Mouse (Mus musculus) heart, embryonic 11.5 days (tissue): ENCODE measurements at regions not wholly inside any gene's neighbourhood (a gene's known extent, or its start where the extent isn't known, plus 50 kb on each side); places are given as distances from the start of the nearest gene placed in this dataset.

Experiments
- ATAC-seq: fragments of 200-750 bp; cut with Nextera tagmentation; replicated peaks from 2 replicates; pipeline ENCODE4 v1.8.0; 2017; ENCODE audit warnings: moderate library complexity; ENCODE audit not compliant: insufficient number of reproducible peaks, low FRiP score, low TSS enrichment
- H3K27ac ChIP-seq: fragments of 300-500 bp; sonication (generic); 2 replicates; pipeline ENCODE4 v1.5.1; 2014; ENCODE audit warnings: mild to moderate bottlenecking, low read depth, low read length
- H3K27me3 ChIP-seq: fragments of 300-500 bp; sonication (generic); 2 replicates; pipeline ENCODE4 v1.6.1; 2014; ENCODE audit warnings: mild to moderate bottlenecking, low read length, mixed read lengths; ENCODE audit not compliant: control insufficient read depth, insufficient read depth
- H3K36me3 ChIP-seq: fragments of 300-500 bp; sonication (generic); 2 replicates; pipeline ENCODE4 v1.6.1; 2014; ENCODE audit warnings: mild to moderate bottlenecking, low read length, moderate library complexity, mixed read lengths; ENCODE audit not compliant: control insufficient read depth, insufficient read depth
- H3K4me1 ChIP-seq: fragments of 300-500 bp; sonication (generic); 2 replicates; pipeline ENCODE4 v1.6.1; 2014; ENCODE audit warnings: low read length; ENCODE audit not compliant: control insufficient read depth, insufficient read depth
- H3K4me2 ChIP-seq: fragments of 300-500 bp; sonication (generic); 2 replicates; pipeline ENCODE4 v1.6.1; 2014; ENCODE audit warnings: mild to moderate bottlenecking, moderate library complexity
- H3K4me3 ChIP-seq: fragments of 300-500 bp; sonication (generic); 2 replicates; pipeline ENCODE4 v1.5.1; 2014; ENCODE audit warnings: low read depth, low read length
- H3K9ac ChIP-seq: fragments of 300-500 bp; sonication (generic); 2 replicates; pipeline ENCODE4 v1.6.1; 2014; ENCODE audit warnings: mild to moderate bottlenecking, low read depth, low read length, moderate library complexity
- H3K9me3 ChIP-seq: fragments of 300-500 bp; sonication (generic); replicated peaks from 2 replicates; pipeline ENCODE4 v1.6.1; 2016; ENCODE audit warnings: low read length; ENCODE audit not compliant: control insufficient read depth
- whole genome bisulfite sequencing: fragments of 180-500 bp; shearing (Covaris S2); extraction: QIAGEN DNeasy Blood & Tissue Kit; methylation state at CpG from one replicate; pipeline ENCODE4 v1.1.7; 2014; ENCODE audit not compliant: insufficient replicate concordance; 5-methylcytosine and 5-hydroxymethylcytosine counted together

DNA sequence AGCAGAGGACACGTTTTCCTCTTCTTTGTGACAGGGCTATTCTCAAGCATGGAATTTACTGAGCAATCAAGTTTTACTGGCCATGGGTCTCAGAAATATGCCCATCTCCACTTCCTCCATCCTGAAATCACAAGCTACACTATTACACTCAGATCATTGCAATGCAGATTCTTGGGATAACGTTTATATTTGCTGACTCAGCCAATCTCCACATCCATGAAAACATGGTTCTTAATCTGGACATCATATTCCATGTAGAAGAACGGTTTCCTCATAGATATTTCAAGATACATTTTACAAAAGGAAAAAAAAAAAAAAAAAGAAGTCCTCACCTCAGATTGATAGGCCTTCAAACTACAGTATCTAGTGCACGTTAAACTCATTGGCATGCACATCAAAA lies 1462.1 kb upstream of the Flrt2 start:
- H3K27ac ChIP-seq: no peak overlapping the region
- no peaks in the 10 kb centered on the region for H3K4me1 ChIP-seq
- H3K9me3 ChIP-seq: no peaks in the 10 kb centered on the region
- H3K4me2 ChIP-seq: no peak overlapping the region
- WGBS: 79% methylated on average over 4 of the region's 4 CpGs
- no peaks in the 10 kb centered on the region for H3K27me3 ChIP-seq
- ATAC-seq: no peak
- no peak overlapping the region for H3K4me3 ChIP-seq
- no peaks in the 10 kb centered on the region for H3K36me3 ChIP-seq
- no peak overlapping the region for H3K9ac ChIP-seq

DNA sequence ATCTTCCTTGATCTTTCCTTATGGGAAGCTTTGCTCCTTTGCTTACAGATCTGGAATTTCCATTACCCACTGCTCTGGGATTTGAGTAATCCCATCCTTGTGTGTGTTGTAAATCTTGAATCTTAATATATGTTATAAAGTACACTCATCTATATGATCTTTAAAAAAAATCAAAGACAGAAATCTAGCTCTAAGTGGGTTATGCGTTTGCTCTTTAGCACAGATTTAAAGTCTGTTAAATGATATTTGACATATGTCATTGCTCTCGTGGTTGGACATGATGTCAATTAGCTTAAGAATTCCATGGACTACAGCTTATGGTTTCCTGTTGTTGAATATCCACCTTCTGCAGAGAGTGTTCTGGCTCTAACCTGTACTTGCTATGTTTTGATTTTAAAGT lies 1446.7 kb upstream of the Flrt2 start:
- Histone ChIP-seq H3K4me1 (no peaks in the 10 kb centered on the region), H3K27ac (no peak overlapping the region), H3K9ac (no peak overlapping the region), H3K9me3 (no peaks in the 10 kb centered on the region), H3K4me3 (no peak overlapping the region), H3K27me3 (no peaks in the 10 kb centered on the region), H3K4me2 (no peak overlapping the region), H3K36me3 (no peaks in the 10 kb centered on the region)
- no peak for ATAC-seq
- WGBS: 59% methylated on average over 2 of the region's 2 CpGs

DNA sequence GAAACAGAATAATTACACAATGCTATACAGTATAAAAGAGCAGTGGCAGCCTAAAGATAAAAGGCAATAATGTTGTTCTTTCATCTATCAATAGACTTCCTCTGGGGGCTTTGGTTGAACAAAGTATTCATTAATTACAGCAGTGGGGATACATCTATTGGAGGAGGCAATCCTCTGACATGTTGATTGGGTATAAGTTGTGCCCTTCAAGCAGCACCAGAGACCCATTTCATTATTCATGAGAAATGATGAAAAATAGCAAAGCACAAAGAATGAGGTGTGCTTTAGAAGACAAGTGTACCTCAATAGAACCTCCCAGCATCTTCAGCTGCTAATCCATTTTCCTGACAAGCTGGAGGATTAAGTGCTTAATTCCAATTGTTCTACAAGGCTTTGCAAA lies 1444.7 kb upstream of the Flrt2 start:
- H3K27me3 ChIP-seq: no peaks in the 10 kb centered on the region
- H3K27ac ChIP-seq: no peak overlapping the region
- H3K9ac ChIP-seq: no peak overlapping the region
- no peaks in the 10 kb centered on the region for H3K36me3 ChIP-seq
- H3K4me2 ChIP-seq: no peak overlapping the region
- H3K9me3 ChIP-seq: no peaks in the 10 kb centered on the region
- no peak for ATAC-seq
- no peaks in the 10 kb centered on the region for H3K4me1 ChIP-seq
- no peak overlapping the region for H3K4me3 ChIP-seq

DNA sequence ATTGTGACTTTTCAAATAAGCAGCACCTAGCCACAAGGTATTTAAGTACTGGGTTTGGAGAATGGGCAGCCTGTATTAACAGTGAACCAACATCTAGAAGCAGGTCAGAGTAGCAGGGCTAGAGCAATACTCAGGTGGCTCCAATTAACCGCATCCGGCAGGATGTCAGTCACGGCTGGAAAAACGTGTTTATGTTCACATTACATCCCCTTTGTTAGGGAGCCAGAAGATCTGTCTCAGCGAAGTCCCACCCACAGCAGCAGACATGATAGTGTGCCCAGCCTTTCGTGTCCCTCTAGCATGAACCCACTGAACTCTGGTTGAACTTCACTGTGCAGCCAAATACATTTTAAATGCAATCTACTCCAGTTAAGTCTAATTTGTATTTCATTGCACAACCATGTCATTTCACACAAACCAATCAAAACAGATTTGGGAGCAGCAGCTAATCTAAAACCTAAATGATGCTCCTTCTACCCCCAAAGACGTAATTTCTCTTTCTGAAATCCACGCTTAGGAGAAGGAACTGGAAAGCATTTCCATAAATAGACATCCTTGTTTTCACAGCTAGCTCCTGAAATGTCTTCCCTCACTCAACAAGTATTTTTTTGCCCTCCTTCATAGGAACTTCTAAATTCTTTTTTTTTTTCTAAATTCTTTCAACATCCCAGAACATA lies 1438.9 kb upstream of the Flrt2 start:
- no peak for ATAC-seq
- WGBS: 38% methylated on average over 8 of the region's 8 CpGs
- Histone ChIP-seq H3K4me3 (no peak overlapping the region), H3K36me3 (no peaks in the 10 kb centered on the region), H3K9me3 (no peaks in the 10 kb centered on the region), H3K9ac (no peak overlapping the region), H3K4me1 (no peaks in the 10 kb centered on the region), H3K4me2 (no peak overlapping the region; the same call in 1 of the 2 replicates), H3K27me3 (no peaks in the 10 kb centered on the region), H3K27ac (no peak overlapping the region)

DNA sequence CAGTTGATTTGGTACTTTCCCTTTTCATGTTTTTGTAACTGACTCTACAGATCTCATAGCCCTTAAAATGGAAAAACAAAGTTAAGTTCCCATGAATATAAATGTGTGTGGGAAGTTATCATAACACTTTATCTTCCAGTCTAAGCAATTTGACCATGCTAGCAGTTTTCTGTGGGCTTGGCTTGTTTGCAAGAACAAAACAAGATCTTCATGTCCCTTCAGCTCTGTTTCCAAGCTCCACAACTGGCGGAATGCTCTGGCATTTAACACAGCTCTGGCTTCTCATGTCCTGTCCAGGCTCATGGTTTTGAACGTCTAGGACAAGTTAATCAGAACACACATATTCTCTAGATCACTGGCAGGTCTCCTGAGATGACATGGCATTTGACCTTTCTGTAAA lies 1411.1 kb upstream of the Flrt2 start:
- Histone ChIP-seq H3K9ac (no peak overlapping the region), H3K27ac (no peak overlapping the region), H3K27me3 (no peaks in the 10 kb centered on the region), H3K9me3 (no peaks in the 10 kb centered on the region), H3K4me2 (no peak overlapping the region), H3K4me1 (no peaks in the 10 kb centered on the region), H3K4me3 (no peak overlapping the region), H3K36me3 (no peaks in the 10 kb centered on the region)
- WGBS: 51% methylated on average over 2 of the region's 2 CpGs
- ATAC-seq: no peak

DNA sequence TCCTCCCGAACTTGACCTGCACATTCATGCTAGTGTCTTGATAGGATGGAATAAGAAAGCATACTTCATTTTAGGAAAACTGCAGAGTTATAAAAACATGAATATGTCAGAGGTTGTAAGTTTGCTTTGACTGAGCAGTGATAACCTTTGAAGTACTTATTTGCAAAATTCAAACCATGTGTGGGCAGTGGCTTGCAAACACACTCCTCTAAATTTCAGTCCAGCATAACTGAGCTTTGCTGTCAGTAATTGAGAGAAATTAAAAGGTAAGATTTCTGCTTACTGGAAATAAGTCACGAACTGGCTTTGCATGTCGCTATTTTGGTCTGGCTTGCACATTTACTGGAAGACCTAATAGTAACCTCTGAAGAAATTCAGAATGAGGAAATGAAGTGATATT lies 1409.1 kb upstream of the Flrt2 start:
- Histone ChIP-seq H3K27me3 (no peaks in the 10 kb centered on the region), H3K9ac (no peak overlapping the region), H3K27ac (no peak overlapping the region), H3K4me2 (no peak overlapping the region), H3K4me1 (no peaks in the 10 kb centered on the region), H3K4me3 (no peak overlapping the region), H3K36me3 (no peaks in the 10 kb centered on the region), H3K9me3 (no peaks in the 10 kb centered on the region)
- WGBS: 75% methylated on average over 3 of the region's 3 CpGs
- no peak for ATAC-seq

DNA sequence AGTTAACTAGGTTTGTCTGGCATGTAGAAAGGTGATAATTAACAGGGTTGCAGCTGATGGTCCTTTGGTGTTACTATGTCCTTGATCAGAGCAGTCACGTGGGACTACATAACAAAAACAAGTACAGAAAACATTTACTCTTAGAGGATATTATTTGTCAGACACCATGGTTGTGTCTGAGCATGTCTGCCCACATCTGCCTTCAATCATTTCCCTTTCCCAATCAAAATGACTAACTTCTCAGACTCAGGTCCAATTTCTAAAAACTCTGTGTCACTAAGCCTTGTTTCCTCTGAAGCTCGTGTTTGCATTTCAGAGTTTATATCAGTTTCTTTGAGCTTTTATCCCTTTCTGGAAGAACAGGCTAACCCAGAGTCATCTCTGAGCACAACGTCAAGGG lies 1408.5 kb upstream of the Flrt2 start:
- ATAC-seq: no peak
- H3K9ac ChIP-seq: no peak overlapping the region
- H3K4me1 ChIP-seq: no peaks in the 10 kb centered on the region
- H3K4me2 ChIP-seq: no peak overlapping the region
- H3K36me3 ChIP-seq: no peaks in the 10 kb centered on the region
- H3K27me3 ChIP-seq: no peaks in the 10 kb centered on the region
- H3K9me3 ChIP-seq: no peaks in the 10 kb centered on the region
- 68% methylated on average over 3 of the region's 3 CpGs for WGBS
- H3K27ac ChIP-seq: no peak overlapping the region
- no peak overlapping the region for H3K4me3 ChIP-seq

DNA sequence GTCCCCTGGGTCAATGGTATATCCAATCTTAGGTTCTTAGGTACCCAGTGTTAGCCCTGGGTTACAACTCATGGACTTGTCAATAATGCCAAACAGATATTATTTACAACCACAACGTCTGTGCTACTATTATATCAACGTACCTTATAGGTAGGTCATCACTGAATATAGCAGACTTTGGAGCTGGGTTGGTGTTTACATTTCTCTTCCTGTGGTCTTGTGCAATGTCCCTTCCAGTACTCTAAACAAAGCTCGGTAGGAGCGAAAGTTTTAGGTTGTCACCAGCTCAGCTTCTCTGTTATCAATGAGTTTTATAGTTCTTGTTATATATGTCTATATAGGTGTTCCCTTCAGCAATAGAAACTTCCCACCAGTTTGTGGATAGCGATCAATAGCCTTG lies 1394.2 kb upstream of the Flrt2 start:
- Histone ChIP-seq H3K9ac (no peak overlapping the region), H3K36me3 (no peaks in the 10 kb centered on the region), H3K9me3 (no peaks in the 10 kb centered on the region), H3K27me3 (no peaks in the 10 kb centered on the region), H3K4me1 (no peaks in the 10 kb centered on the region), H3K4me2 (no peak overlapping the region), H3K4me3 (no peak overlapping the region), H3K27ac (no peak overlapping the region)
- 82% methylated on average over 5 of the region's 5 CpGs for WGBS
- ATAC-seq: no peak

DNA sequence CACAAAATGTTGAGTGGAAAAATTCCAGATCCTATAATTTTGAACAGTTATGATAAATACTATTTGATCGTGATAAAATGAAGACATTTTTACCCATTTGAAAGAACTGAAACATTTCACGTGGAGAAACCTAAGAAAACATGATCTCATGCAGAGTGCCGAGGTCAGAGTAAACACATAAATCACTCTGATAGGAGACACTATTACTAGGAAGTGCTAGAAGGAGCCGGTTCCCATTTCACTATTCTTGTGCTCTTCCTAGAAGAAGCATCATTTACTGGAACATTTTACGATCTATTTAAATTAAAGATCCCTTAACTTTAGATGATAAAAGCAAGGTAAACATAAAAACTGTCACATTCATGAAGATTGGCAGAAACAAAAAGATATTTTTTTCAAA lies 1359.7 kb upstream of the Flrt2 start:
- Histone ChIP-seq H3K9me3 (no peaks in the 10 kb centered on the region), H3K4me1 (peaks cover 3% of the 10 kb centered on the region; the same call in 1 of the 2 replicates), H3K36me3 (no peaks in the 10 kb centered on the region), H3K27ac (no peak overlapping the region), H3K9ac (no peak overlapping the region), H3K4me3 (no peak overlapping the region), H3K27me3 (no peaks in the 10 kb centered on the region), H3K4me2 (no peak overlapping the region)
- no peak for ATAC-seq
- 63% methylated on average over 5 of the region's 5 CpGs for WGBS
